Mouse (Mus musculus): ENCODE results near the gene B3gnt2.

- no peak for TF ChIP-seq CTCF (IDR thresholded peaks at IDR 0.05; ENCODE audit: low read depth, low read length)
- TF ChIP-seq POLR2A (IDR thresholded peaks at IDR 0.05; ENCODE audit: borderline replicate concordance, low read depth, low read length), result no peak
Measured at GRCm38 (mm10) chr11:22865635-22866246, 5.0 kb upstream of the B3gnt2 start.
